Mouse (Mus musculus) forebrain, embryonic 11.5 days (tissue): Measurements from ENCODE around the gene Wfdc9. TPM values are rescaled to one million over a fixed set of nuclear protein-coding genes. Genes with fewer than 3 reads are reported as not detected.

Experiments used
- ATAC-seq: fragments of 200-750 bp; cut with Nextera tagmentation; replicated peaks from 2 replicates; pipeline ENCODE4 v1.8.0; 2017; ENCODE audit warnings: moderate TSS enrichment; ENCODE audit not compliant: low FRiP score
- DNase-seq: peaks from one replicate; pipeline ENCODE4 v3.0.0-alpha.2; 2017; ENCODE audit warnings: low spot score
- H3K27ac ChIP-seq: fragments of 300-500 bp; sonication (generic); 2 replicates; pipeline ENCODE4 v1.5.1; 2014; ENCODE audit warnings: low read depth, low read length
- H3K27me3 ChIP-seq: fragments of 300-500 bp; sonication (generic); 2 replicates; pipeline ENCODE4 v1.6.1; 2014; ENCODE audit warnings: mild to moderate bottlenecking, low read length, mixed read lengths; ENCODE audit not compliant: control insufficient read depth, insufficient read depth
- H3K36me3 ChIP-seq: fragments of 300-500 bp; sonication (generic); 2 replicates; pipeline ENCODE4 v1.6.1; 2014; ENCODE audit warnings: mild to moderate bottlenecking, low read length, moderate library complexity, mixed read lengths; ENCODE audit not compliant: control insufficient read depth, insufficient read depth
- H3K4me1 ChIP-seq: fragments of 300-500 bp; sonication (generic); replicated peaks from 2 replicates; pipeline ENCODE4 v1.6.1; 2014; ENCODE audit warnings: low read length, mixed read lengths; ENCODE audit not compliant: control insufficient read depth, insufficient read depth
- H3K4me2 ChIP-seq: fragments of 300-500 bp; sonication (generic); 2 replicates; pipeline ENCODE4 v1.6.1; 2014; ENCODE audit warnings: low read depth, mild to moderate bottlenecking, low read length, moderate library complexity, mixed read lengths; ENCODE audit not compliant: severe bottlenecking
- H3K4me3 ChIP-seq: fragments of 300-500 bp; sonication (generic); 2 replicates; pipeline ENCODE4 v1.5.1; 2014; ENCODE audit warnings: low read depth, low read length
- H3K9ac ChIP-seq: fragments of 300-500 bp; sonication (generic); 2 replicates; pipeline ENCODE4 v1.6.1; 2014; ENCODE audit warnings: low read length
- H3K9me3 ChIP-seq: fragments of 300-500 bp; sonication (generic); 2 replicates; pipeline ENCODE4 v1.6.1; 2016; ENCODE audit warnings: low read length, mixed read lengths; ENCODE audit not compliant: control insufficient read depth
- WGBS: fragments of 180-500 bp; shearing (Covaris S2); extraction: QIAGEN DNeasy Blood & Tissue Kit; methylation state at CpG from one replicate; pipeline ENCODE4 v1.1.7; 2014; 5-methylcytosine and 5-hydroxymethylcytosine counted together
- polyA plus RNA-seq: library from polyadenylated mRNA; unstranded; fragments of >200 nt; fragmentation: Nextera tagmentation; extraction: Ambion mirVana; gene quantifications from 2 replicates; pipeline ENCODE4 v1.2.1, GENCODE M21; 2014

Gene Wfdc9
- polyA plus RNA-seq, 1 experiment from 2014 or later, result not detected

DNA sequence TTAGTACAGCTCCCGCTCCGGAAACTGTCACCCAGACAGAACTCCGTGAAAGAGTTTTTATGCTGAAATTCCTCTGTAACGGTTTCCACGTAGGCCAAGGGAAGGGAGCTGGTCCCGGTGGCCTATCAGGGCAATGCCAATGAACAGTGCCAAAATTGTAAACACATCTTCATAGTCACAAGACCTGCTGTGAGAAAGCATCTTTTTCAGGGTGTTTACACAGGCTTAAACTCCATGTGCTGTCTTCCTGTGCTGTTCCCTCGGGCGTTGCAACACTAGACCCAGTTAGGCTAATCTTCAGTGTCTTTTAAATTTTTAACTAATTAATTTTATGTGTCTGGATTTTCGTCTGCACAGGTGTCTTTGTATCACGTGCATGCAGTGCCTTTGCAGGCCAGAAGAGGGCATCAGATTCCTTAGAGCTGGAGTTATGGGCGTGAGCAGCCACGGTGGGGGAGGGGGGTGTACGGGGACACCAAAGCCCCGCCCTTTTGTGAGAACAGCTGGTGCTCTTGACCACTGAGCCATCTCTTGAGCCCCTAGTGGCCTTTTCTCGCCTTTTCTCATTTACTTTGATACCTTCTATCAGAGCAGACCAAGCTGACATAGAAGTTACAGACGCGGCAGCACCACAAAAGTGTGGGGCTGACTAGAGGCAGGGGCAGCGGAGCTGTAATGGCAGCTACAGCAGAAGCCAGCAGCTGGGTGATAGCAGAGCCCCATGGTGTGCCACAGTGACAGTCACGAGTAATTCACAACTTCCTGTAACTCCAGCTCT lies 22.7 kb upstream of the Wfdc9 start:
- H3K27ac ChIP-seq, result no peak overlapping the region
- H3K36me3 ChIP-seq, result no peaks in the 10 kb centered on the region
- H3K27me3 ChIP-seq, result no peaks in the 10 kb centered on the region
- no peak overlapping the region for H3K9ac ChIP-seq
- 21% methylated on average over 19 of the region's 19 CpGs for WGBS
- no peaks in the 10 kb centered on the region for H3K9me3 ChIP-seq
- ATAC-seq, result peak; percentile 71
- DNase-seq, result peak; percentile 90
- H3K4me3 ChIP-seq, result no peak overlapping the region
- no peaks in the 10 kb centered on the region for H3K4me1 ChIP-seq
- peak overlapping the region; percentile 36; the same call in 1 of the 2 replicates for H3K4me2 ChIP-seq

DNA sequence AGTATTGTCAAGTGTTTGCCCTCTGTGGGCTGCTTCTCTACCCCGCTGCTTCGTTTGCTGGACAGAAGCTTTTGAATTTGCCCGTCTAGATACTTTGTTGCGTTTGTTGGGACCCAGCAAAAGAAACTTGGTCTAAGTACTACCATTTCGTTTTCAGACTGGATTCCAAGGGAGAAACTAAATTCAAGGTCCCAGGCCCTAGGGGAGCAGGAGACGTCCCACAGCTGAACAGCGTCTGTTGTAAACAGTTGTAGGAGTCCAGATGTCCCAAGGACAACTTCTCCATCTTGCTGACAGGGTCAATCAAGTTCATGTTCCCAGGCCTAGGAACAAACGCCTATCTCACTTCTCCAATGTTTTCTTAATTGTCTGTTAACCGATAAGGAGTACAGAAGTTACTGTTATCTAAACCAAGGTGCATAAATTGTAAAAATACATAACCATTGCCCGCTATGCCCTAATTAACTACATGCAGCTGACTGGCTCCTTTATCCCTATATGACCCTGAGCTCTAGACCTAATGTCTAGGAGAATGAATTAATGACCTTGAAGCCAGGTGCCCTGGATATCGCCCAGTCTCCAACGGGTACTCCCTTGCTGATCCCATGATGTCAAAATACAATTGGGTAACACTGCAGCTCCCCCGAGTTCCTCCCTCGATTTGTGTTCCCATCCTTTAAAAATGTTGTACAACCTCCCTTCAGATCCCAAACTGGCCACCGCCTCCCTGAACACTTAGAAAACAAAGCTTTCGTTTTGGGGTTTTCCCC lies 20.7 kb upstream of the Wfdc9 start:
- DNase-seq, result no peak
- 88% methylated on average over 16 of the region's 16 CpGs for WGBS
- H3K4me3 ChIP-seq, result no peak overlapping the region
- H3K9ac ChIP-seq, result no peak overlapping the region
- no peaks in the 10 kb centered on the region for H3K9me3 ChIP-seq
- H3K4me2 ChIP-seq, result no peak overlapping the region
- H3K27me3 ChIP-seq, result no peaks in the 10 kb centered on the region
- H3K4me1 ChIP-seq, result no peaks in the 10 kb centered on the region
- ATAC-seq, result no peak
- no peaks in the 10 kb centered on the region for H3K36me3 ChIP-seq
- no peak overlapping the region for H3K27ac ChIP-seq

DNA sequence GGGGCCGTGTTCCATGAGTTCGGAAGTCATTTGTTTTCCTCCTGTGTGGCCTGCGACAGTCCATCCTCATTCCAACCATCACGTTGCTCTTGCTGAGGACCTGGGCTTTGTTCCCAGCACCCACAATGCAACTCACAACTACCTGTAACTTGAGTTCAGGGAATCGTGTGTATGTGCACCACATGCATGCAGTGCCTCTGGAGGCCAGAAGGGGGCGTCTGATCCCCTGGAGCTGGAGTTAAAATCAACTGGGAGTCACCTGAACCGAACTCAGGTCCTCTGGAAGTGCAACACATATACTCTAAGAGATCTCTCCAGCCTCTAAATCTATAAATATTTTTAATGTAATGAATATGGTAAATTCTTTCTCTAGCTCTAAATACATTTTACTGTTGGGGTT lies 19.7 kb upstream of the Wfdc9 start:
- Histone ChIP-seq H3K4me1 (no peaks in the 10 kb centered on the region), H3K27me3 (no peaks in the 10 kb centered on the region), H3K4me3 (no peak overlapping the region), H3K27ac (no peak overlapping the region), H3K9ac (no peak overlapping the region), H3K9me3 (no peaks in the 10 kb centered on the region), H3K36me3 (no peaks in the 10 kb centered on the region), H3K4me2 (no peak overlapping the region)
- DNase-seq, result no peak
- no peak for ATAC-seq
- 82% methylated on average over 7 of the region's 7 CpGs for WGBS

DNA sequence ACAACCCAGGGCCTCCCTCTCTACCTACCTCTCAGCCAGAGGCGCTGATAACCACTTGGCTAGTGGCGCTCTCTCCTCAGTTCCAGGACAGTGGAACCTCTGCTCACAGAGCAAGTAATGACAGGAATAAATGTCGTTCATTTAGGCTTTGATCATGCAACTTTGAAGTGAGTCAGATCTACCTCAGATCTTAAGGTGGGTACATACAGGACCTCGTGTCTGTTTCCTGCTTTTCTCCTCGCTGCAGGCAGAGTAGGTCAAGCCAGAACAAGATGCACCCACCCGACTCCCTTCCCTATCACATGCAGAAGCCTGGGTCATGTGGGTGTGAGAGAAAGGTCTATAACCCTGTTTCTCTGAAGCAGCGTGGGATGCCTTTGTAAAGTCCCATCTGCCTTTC lies 17.6 kb upstream of the Wfdc9 start, which contains the start of gene Wfdc11:
Wfdc11 (minus strand) TSS at position 101 of the 400 bp plus-strand sequence.
- no peak within 1 kb of the TSS for H3K4me2 ChIP-seq
- no peak for ATAC-seq

DNA sequence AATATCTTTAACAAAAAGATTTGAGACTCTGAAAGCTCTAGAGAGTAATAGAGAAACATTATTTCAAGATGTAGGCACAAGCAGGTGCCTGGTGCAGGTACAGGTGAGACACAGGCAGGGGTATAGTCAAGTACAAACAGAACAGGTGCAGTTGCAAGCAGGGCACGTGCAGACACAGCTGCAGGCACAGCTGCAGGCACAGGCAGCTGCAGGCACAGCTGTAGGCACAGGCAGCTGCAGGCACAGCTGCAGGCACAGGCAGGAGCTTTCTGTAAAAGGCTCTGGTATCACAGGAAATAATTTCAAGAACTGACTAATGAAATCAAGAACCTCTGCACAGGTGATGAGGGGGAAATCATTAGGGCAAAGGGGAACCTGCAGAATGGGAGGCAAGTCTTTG lies 14.6 kb upstream of the Wfdc9 start:
- no peaks in the 10 kb centered on the region; the same call in 1 of the 2 replicates for H3K9me3 ChIP-seq
- H3K4me3 ChIP-seq, result no peak overlapping the region
- no peaks in the 10 kb centered on the region for H3K4me1 ChIP-seq
- no peak overlapping the region for H3K9ac ChIP-seq
- no peaks in the 10 kb centered on the region for H3K27me3 ChIP-seq
- no peak for DNase-seq
- no peak for ATAC-seq
- no peaks in the 10 kb centered on the region for H3K36me3 ChIP-seq
- H3K4me2 ChIP-seq, result no peak overlapping the region
- no peak overlapping the region for H3K27ac ChIP-seq
- 23% methylated on average over 1 of the region's 1 CpGs for WGBS

More for the DNA sequence above, 17.6 kb upstream of the Wfdc9 start, which contains the start of gene Wfdc11:
- Histone ChIP-seq H3K4me3 (no peak within 1 kb of the TSS), H3K27ac (no peak within 1 kb of the TSS), H3K9me3 (no peaks in the 10 kb centered on the region), H3K36me3 (no peaks in the 10 kb centered on the region), H3K9ac (no peak within 1 kb of the TSS), H3K27me3 (no peaks in the 10 kb centered on the region), H3K4me1 (no peaks in the 10 kb centered on the region)
- DNase-seq, result peak; percentile 21
- WGBS, result 86% methylated on average over 7 of the region's 7 CpGs

DNA sequence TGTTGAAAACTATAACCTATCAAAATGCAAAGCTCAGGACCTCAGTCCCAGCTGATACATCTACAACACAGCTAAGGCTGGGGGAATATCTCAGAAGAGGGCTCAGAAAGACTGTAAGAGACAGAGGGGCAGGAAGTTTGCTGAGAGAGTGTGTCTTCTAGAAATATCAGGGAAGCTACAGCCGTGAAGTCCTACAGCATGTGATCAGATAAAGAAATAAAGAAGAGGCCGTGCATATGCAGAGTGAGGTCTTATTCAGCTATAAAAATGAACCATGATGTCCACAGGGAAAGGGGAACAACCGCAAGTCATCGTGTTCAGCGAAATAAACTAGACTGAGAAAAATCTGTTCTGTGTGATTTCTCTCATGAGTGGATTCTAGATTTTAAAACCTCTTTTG lies 13.9 kb upstream of the Wfdc9 start:
- no peak for ATAC-seq
- no peaks in the 10 kb centered on the region for H3K27me3 ChIP-seq
- 87% methylated on average over 5 of the region's 5 CpGs for WGBS
- no peak overlapping the region for H3K9ac ChIP-seq
- no peaks in the 10 kb centered on the region for H3K4me1 ChIP-seq
- no peaks in the 10 kb centered on the region for H3K36me3 ChIP-seq
- H3K4me2 ChIP-seq, result no peak overlapping the region
- no peak for DNase-seq
- no peaks in the 10 kb centered on the region; the same call in 1 of the 2 replicates for H3K9me3 ChIP-seq
- no peak overlapping the region for H3K4me3 ChIP-seq
- no peak overlapping the region for H3K27ac ChIP-seq

DNA sequence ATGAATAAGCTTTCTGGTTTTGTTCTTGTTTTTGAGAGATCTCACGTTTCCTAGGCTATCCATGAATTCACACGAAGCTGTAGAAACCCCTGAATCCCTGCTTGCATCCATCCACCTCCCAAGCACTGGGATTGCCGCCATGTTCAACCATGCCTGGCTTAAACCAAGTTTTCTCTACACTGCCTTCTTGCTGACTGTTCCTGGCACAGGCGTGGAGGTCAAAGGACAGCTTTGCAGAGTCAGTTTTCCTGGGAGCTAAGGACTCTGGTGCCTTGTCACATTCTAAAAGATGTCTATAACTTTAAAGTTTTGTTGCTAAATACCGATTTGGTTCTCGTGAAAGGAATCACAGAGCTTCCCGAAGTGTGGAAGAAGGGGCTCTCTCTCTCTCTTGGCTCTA lies 8.5 kb upstream of the Wfdc9 start:
- Histone ChIP-seq H3K9me3 (no peaks in the 10 kb centered on the region; the same call in 1 of the 2 replicates), H3K9ac (no peak overlapping the region), H3K27me3 (no peaks in the 10 kb centered on the region), H3K4me3 (no peak overlapping the region), H3K27ac (no peak overlapping the region), H3K36me3 (no peaks in the 10 kb centered on the region), H3K4me2 (no peak overlapping the region), H3K4me1 (no peaks in the 10 kb centered on the region)
- 87% methylated on average over 7 of the region's 7 CpGs for WGBS
- no peak for DNase-seq
- no peak for ATAC-seq

DNA sequence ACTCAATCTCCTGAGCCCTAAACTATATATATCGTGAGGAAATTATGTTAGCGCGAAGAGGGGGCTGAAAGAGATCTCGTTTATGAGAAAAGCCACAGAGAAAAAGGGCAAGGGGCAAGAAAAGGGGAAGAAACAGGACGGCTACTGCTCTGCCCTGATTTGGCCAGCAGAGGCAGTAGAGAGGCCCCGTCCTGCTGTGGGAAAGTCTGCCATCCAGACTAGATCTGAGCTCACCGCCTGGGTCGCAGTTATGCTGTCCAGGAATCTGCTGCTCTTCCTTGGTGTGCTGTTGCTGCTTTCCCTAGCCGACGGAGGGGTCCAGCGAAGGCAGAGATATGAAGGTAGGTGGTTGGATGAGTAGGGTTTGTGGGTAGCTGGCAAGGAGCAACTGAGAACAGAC lies 525 bp downstream of the Wfdc9 start, which contains the start of gene Wfdc10:
Wfdc10 (plus strand) TSS at position 189 of the 400 bp plus-strand sequence.
- H3K4me1 ChIP-seq, result no peaks in the 10 kb centered on the region
- 20% methylated on average over 11 of the region's 11 CpGs for WGBS
- DNase-seq (peak; percentile 74), ATAC-seq (no peak)
- H3K36me3 ChIP-seq, result no peaks in the 10 kb centered on the region
- no peak within 1 kb of the TSS for H3K9ac ChIP-seq
- no peaks in the 10 kb centered on the region for H3K9me3 ChIP-seq
- H3K27me3 ChIP-seq, result no peaks in the 10 kb centered on the region
- H3K4me2 ChIP-seq, result no peak within 1 kb of the TSS
- H3K4me3 ChIP-seq, result no peak within 1 kb of the TSS
- no peak within 1 kb of the TSS for H3K27ac ChIP-seq
